Mouse (Mus musculus): ENCODE data around the gene Bcat2.

- no peak for TF ChIP-seq USF1 (IDR thresholded peaks at IDR 0.05; ENCODE audit: low read depth)
- TF ChIP-seq POLR2A (IDR thresholded peaks at IDR 0.05; ENCODE audit: insufficient read length, low read depth) = no peak
- TF ChIP-seq CEBPB (IDR thresholded peaks at IDR 0.05; ENCODE audit: insufficient read depth, poor library complexity, severe bottlenecking) = no peak
- no peak for TF ChIP-seq MAX (IDR thresholded peaks at IDR 0.05; ENCODE audit: low read depth)
- peak; percentile 34 for TF ChIP-seq POLR2AphosphoS2 (IDR thresholded peaks at IDR 0.05; ENCODE audit: insufficient read length, low read depth)
- TF ChIP-seq REST (IDR thresholded peaks at IDR 0.05; ENCODE audit: insufficient read depth, insufficient read length) = no peak
- TF ChIP-seq E2F4 (IDR thresholded peaks at IDR 0.05; ENCODE audit: insufficient read depth) = no peak
- TF ChIP-seq MYOG (IDR thresholded peaks at IDR 0.05; ENCODE audit: control insufficient read depth in 1 of 3, insufficient read depth in 1 of 3, insufficient read length in 2 of 3, low read depth in 2 of 3) = no peak
These were observed 65.2 kb downstream of the Bcat2 start for GRCm38 (mm10) chr7:45634946-45635681.

All from myocyte (in vitro differentiated cells).